Mouse (Mus musculus) lung, embryonic 16.5 days (tissue): ENCODE results near the gene Myt1. TPM values are rescaled to one million over a fixed set of nuclear protein-coding genes. Genes with fewer than 3 reads are reported as not detected.

Source experiments
- ATAC-seq: fragments of 200-750 bp; cut with Nextera tagmentation; 2 replicates; pipeline ENCODE4 v1.8.0; 2017; ENCODE audit warnings: low read depth, mild to moderate bottlenecking, moderate library complexity
- H3K27ac ChIP-seq: fragments of 300-500 bp; sonication (generic); 2 replicates; pipeline ENCODE4 v1.5.1; 2014; ENCODE audit warnings: mild to moderate bottlenecking, control low read depth, low read length
- H3K27me3 ChIP-seq: fragments of 300-500 bp; sonication (generic); 2 replicates; pipeline ENCODE4 v1.6.1; 2014; ENCODE audit warnings: low read depth, low read length, mixed read lengths; ENCODE audit not compliant: control insufficient read depth, insufficient read depth
- H3K36me3 ChIP-seq: fragments of 300-500 bp; sonication (generic); 2 replicates; pipeline ENCODE4 v1.6.1; 2014; ENCODE audit warnings: low read length; ENCODE audit not compliant: control insufficient read depth, insufficient read depth
- H3K4me1 ChIP-seq: fragments of 300-500 bp; sonication (generic); replicated peaks from 2 replicates; pipeline ENCODE4 v1.6.1; 2014; ENCODE audit warnings: low read length, mixed read lengths; ENCODE audit not compliant: control insufficient read depth, insufficient read depth
- H3K4me2 ChIP-seq: fragments of 300-500 bp; sonication (generic); 2 replicates; pipeline ENCODE4 v1.6.1; 2014; ENCODE audit warnings: low read depth, low read length, control low read depth
- H3K4me3 ChIP-seq: fragments of 300-500 bp; sonication (generic); 2 replicates; pipeline ENCODE4 v1.5.1; 2014; ENCODE audit warnings: mild to moderate bottlenecking, low read length, control low read depth
- H3K9ac ChIP-seq: fragments of 300-500 bp; sonication (generic); 2 replicates; pipeline ENCODE4 v1.6.1; 2014; ENCODE audit warnings: low read length, control low read depth
- H3K9me3 ChIP-seq: fragments of 300-500 bp; sonication (generic); 2 replicates; pipeline ENCODE4 v1.6.1; 2016; ENCODE audit warnings: low read length; ENCODE audit not compliant: control insufficient read depth
- WGBS: fragments of 180-500 bp; shearing (Covaris S2); extraction: QIAGEN DNeasy Blood & Tissue Kit; methylation state at CpG from one replicate; pipeline ENCODE4 v1.1.7; 2014; 5-methylcytosine and 5-hydroxymethylcytosine counted together
- polyA plus RNA-seq: library from polyadenylated mRNA; unstranded; fragments of >200 nt; fragmentation: Nextera tagmentation; extraction: Ambion mirVana; gene quantifications from 2 replicates; pipeline ENCODE4 v1.2.1, GENCODE M21; 2015

The Myt1 gene
- polyA plus RNA-seq, 1 experiment from 2014 or later = 0.06 TPM

DNA sequence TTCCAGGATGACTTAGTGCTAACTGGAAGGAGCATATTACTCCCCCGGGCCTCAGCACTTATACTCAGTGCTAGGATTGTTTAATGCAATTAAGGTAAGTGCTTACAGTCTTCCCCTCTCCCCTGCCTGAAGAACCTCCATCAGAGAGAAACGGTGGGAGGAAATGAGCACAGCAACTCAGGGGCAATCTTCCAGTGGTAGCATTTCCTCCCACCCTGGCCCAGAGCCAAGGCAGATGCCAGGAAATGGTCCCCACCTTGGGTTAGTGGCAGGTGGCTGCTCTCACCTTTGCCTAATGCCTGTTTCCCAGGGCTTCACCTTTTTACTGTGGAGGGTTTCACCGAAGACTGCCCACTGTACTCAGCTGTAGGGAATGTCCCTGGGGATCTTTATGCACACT, 33.1 kb upstream of the Myt1 start:
- H3K4me2 ChIP-seq = no peak overlapping the region
- no peak overlapping the region for H3K4me3 ChIP-seq
- 42% methylated on average over 3 of the region's 3 CpGs for WGBS

DNA sequence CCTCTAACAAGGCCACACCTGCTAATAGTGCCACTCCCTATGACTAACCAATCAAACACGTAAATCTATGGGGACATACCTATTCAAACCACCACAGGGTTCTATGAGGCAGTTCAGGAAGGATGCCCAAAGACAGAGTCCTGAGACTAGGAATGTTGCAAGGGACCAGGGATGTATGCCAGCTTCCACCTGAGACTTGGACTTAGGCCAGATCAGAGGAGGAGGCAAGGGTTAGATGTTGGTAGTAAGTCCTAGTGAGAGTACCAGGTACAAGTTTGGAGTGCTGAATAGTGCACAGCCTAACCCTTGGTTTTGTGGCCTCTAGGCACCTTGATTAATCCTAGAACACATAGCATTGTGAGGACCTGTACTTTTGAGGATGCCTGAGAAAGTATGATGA, 10.5 kb upstream of the Myt1 start:
- H3K9ac ChIP-seq = no peak overlapping the region
- ATAC-seq = no peak
- 62% methylated on average over 1 of the region's 1 CpGs for WGBS

More for the DNA sequence above, 33.1 kb upstream of the Myt1 start:
- no peak for ATAC-seq
- Histone ChIP-seq H3K27ac (no peak overlapping the region), H3K9ac (no peak overlapping the region), H3K9me3 (no peaks in the 10 kb centered on the region), H3K4me1 (no peaks in the 10 kb centered on the region), H3K36me3 (no peaks in the 10 kb centered on the region), H3K27me3 (no peaks in the 10 kb centered on the region)

DNA sequence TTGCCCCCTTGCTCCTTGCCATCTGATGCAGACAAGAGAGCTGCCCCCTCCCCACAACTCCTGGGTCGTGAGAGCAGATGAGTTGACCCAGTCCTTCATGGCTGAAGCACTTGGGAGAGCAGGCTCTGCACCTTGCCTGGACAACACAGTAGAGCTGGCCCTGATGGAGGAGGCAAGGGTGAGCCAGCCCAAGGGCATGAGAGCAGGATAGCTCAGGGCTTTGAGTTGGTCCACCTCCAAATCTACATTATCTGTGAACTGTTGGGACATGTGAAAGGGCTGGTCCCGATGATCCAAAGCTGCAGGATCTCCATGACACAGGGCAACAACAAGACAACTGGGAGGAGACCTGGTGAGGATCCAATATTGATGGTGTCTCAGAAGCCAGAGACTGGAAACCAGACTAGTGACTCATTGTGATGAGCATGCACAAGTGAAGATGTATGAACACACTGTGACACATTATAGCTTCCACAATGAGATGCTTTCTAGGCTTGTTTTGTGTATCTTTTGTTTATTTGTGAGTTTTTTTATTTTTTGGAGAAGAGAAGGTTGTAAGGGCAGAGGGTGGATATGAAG, 4.9 kb upstream of the Myt1 start:
- no peaks in the 10 kb centered on the region for H3K36me3 ChIP-seq
- H3K27ac ChIP-seq = no peak overlapping the region
- H3K9me3 ChIP-seq = no peaks in the 10 kb centered on the region
- ATAC-seq = no peak
- no peak overlapping the region for H3K4me2 ChIP-seq
- H3K4me3 ChIP-seq = no peak overlapping the region
- no peaks in the 10 kb centered on the region for H3K27me3 ChIP-seq
- no peak overlapping the region for H3K9ac ChIP-seq
- WGBS = 57% methylated on average over 2 of the region's 2 CpGs
- H3K4me1 ChIP-seq = no peaks in the 10 kb centered on the region

More for the DNA sequence above, 10.5 kb upstream of the Myt1 start:
- Histone ChIP-seq H3K9me3 (no peaks in the 10 kb centered on the region), H3K4me1 (no peaks in the 10 kb centered on the region), H3K4me3 (no peak overlapping the region), H3K36me3 (no peaks in the 10 kb centered on the region), H3K27me3 (no peaks in the 10 kb centered on the region), H3K27ac (no peak overlapping the region), H3K4me2 (no peak overlapping the region)

DNA sequence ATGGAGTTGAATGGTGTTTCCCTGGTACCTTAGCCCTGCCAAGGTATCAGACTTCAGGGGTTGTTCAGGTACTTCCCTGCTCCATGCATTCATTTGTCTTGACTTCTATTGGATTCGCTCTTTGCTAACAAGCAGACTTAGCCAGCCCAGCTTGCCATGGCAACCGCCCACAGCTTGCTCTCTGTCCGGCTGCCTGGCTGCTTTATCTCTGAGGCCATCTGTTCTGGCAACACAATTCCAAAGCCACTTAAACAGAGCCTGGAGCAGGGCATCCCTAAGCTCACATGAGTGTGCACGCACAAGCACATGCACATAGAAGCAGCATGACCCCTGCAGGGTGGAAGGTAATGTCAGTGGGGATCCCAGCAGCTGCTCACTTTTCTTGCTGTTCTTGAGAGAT, 4.1 kb upstream of the Myt1 start:
- H3K4me1 ChIP-seq = no peaks in the 10 kb centered on the region
- WGBS = 23% methylated on average over 4 of the region's 4 CpGs

DNA sequence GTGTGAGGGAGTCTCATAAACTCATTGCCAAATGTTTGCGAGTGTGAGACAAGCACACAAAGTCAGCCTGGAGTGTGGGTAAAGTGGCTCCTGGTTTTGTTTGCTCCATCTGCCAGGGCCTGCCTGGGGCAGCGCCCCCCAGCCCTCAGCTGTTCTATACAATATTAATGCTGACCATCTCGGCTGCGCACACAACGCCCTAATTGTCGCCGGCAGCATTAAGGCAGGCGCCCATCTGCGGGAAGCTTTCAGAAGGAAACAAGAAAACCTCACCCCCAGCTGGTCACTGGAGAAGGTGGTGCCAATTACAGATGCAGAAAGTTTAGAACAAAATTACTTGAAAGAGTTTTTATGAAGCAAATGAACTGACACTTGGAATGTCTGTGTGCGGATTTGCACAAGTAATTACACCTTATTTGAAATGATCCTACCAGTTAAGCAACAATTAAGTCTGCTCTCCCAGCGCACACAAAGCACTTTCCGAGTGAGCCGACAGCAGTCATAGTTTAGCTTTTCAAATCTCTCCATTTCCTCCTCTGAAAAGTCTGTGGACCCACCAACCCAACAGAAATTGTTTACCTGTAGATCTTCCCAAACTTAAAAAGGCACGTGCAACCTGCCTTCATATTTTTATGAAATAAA, 875 bp downstream of the Myt1 start:
- H3K4me1 ChIP-seq = no peaks in the 10 kb centered on the region
- H3K4me2 ChIP-seq = no peak overlapping the region
- no peaks in the 10 kb centered on the region for H3K36me3 ChIP-seq
- 37% methylated on average over 14 of the region's 14 CpGs for WGBS
- H3K9me3 ChIP-seq = no peaks in the 10 kb centered on the region
- no peaks in the 10 kb centered on the region for H3K27me3 ChIP-seq
- H3K4me3 ChIP-seq = no peak overlapping the region
- ATAC-seq = no peak
- no peak overlapping the region for H3K9ac ChIP-seq
- no peak overlapping the region for H3K27ac ChIP-seq

More for the DNA sequence above, 4.1 kb upstream of the Myt1 start:
- no peaks in the 10 kb centered on the region for H3K9me3 ChIP-seq
- no peaks in the 10 kb centered on the region for H3K36me3 ChIP-seq
- no peak overlapping the region for H3K9ac ChIP-seq
- no peak overlapping the region for H3K4me3 ChIP-seq
- no peak overlapping the region for H3K4me2 ChIP-seq
- no peak overlapping the region for H3K27ac ChIP-seq
- no peak for ATAC-seq
- H3K27me3 ChIP-seq = no peaks in the 10 kb centered on the region

DNA sequence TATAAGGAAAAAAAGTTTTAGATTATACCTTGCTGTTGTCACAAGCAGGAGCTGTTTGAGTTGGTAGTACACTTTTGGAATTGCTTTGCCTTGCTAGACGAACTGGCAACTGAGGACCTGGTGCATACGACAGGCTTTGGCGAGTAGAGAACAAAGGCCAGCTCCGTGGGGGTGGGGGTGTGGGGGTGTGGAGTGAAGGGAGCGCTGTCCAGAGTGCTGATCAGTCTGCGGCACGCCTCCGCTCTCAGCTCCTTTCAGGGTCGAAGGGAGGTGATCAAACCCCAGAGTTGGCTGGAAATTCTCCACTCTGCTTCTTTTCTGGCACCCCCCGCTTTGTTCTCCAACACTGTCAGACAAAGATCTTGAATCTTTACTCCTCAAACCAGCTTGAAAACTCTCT, 1.5 kb downstream of the Myt1 start:
- no peaks in the 10 kb centered on the region for H3K36me3 ChIP-seq
- WGBS = 1% methylated on average over 10 of the region's 10 CpGs
- no peaks in the 10 kb centered on the region for H3K9me3 ChIP-seq
- no peak overlapping the region for H3K4me2 ChIP-seq
- ATAC-seq = no peak
- H3K27me3 ChIP-seq = no peaks in the 10 kb centered on the region
- no peak overlapping the region for H3K27ac ChIP-seq
- H3K9ac ChIP-seq = no peak overlapping the region
- H3K4me3 ChIP-seq = no peak overlapping the region
- H3K4me1 ChIP-seq = no peaks in the 10 kb centered on the region

DNA sequence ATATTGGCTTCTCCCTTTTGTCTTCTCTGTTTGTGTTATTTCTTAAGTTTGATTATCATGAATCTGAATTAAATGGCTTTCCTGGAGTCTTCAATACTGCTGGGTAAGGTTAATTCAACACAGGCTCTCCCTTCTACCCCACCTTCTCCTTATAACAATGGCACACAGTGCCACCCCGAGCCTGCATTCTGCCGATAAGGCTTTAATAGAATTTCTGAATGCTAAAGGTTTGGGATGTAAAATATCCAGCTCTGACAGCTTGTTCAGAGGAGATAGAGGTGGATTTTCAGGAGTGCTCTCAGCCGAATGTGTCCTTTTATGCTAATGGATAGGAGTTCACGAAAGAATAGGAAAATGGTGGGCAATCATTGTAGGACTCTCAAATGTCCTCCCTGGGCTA, 2.1 kb downstream of the Myt1 start:
- H3K36me3 ChIP-seq = no peaks in the 10 kb centered on the region
- no peak overlapping the region for H3K4me3 ChIP-seq
- 80% methylated on average over 4 of the region's 4 CpGs for WGBS
- no peak overlapping the region for H3K9ac ChIP-seq
- no peak overlapping the region for H3K27ac ChIP-seq
- no peak for ATAC-seq
- H3K27me3 ChIP-seq = no peaks in the 10 kb centered on the region
- no peaks in the 10 kb centered on the region for H3K9me3 ChIP-seq
- no peak overlapping the region for H3K4me2 ChIP-seq
- no peaks in the 10 kb centered on the region for H3K4me1 ChIP-seq

DNA sequence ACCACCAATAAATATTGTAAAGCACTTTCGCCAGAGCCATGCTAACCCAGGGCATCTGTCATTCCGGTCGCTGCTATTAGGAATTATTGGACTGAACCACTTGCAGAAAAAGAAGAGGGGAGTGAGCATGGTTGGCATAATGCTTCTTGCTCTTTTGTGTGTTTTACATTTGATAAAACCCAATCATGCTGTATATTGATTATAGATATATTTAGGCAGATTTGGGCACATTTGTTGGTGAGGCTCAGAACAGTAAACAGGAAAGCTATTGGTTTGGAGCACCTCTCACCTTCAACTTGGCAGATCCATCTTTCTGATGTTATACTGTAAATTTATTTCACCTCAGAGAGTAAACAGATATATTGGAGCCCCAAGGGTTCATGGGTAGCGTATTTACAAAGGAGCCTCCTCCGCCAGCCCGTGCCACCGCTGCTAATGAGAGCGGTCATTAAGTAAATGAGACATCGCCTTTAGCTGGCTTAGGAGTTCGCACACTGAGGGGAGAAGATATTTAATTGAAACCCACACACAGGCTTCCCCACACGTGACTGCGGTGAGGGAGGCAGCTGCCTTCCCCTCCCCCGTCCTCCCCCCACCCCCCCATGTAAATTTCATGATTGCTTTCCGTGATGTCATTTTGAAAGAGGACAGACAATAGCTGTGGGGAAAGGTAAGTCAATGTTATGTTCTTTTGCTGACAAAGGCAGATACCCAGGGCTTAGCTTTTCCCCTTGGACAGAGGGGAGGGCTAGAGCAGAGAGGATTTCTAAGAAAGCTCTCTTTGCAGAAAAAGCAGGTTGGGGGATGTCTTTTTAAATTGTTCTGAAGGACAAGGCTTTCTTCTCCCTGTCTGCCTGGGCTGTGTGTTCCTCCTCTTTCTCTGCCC, 3.8 kb downstream of the Myt1 start:
- 56% methylated on average over 14 of the region's 14 CpGs for WGBS

DNA sequence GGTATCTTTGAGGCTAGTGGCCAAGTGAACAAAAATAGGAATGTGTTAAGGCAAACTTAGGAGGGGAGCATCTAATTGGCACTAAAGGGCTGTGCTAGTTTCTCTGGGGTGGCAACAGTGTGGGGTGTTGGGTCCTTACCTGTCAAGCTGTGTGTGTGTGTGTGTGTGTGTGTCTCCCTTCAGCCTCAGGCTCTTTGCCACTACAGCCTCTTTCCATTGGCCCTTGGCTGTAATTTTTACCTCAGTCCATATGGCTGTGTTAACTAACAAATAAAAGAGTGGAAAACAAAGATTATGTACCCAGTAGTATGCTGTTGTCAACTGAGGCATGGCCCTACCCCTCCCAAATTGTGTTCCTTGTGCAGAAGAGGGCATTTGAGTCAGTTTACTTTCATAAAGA, 5.3 kb downstream of the Myt1 start:
- H3K9me3 ChIP-seq = no peaks in the 10 kb centered on the region
- no peak overlapping the region for H3K9ac ChIP-seq
- no peak for ATAC-seq
- H3K4me1 ChIP-seq = no peaks in the 10 kb centered on the region
- H3K27ac ChIP-seq = no peak overlapping the region
- H3K4me3 ChIP-seq = no peak overlapping the region
- H3K36me3 ChIP-seq = no peaks in the 10 kb centered on the region
- H3K27me3 ChIP-seq = no peaks in the 10 kb centered on the region
- H3K4me2 ChIP-seq = no peak overlapping the region

More for the DNA sequence above, 3.8 kb downstream of the Myt1 start:
- Histone ChIP-seq H3K27ac (no peak overlapping the region), H3K36me3 (no peaks in the 10 kb centered on the region), H3K4me2 (no peak overlapping the region), H3K27me3 (no peaks in the 10 kb centered on the region), H3K9me3 (no peaks in the 10 kb centered on the region), H3K4me1 (no peaks in the 10 kb centered on the region), H3K4me3 (no peak overlapping the region), H3K9ac (no peak overlapping the region)
- ATAC-seq = no peak
